Mouse (Mus musculus): ENCODE data around the gene D10Jhu81e.
A peak's percentile ranks its signal among the peaks of the same experiment; 100 is the strongest.
"Not testable (repeated sequence)": the region's sequence is repeated elsewhere in the genome, so short reads cannot be mapped to it uniquely, and the experiment has no call there.

Gene D10Jhu81e

DNA sequence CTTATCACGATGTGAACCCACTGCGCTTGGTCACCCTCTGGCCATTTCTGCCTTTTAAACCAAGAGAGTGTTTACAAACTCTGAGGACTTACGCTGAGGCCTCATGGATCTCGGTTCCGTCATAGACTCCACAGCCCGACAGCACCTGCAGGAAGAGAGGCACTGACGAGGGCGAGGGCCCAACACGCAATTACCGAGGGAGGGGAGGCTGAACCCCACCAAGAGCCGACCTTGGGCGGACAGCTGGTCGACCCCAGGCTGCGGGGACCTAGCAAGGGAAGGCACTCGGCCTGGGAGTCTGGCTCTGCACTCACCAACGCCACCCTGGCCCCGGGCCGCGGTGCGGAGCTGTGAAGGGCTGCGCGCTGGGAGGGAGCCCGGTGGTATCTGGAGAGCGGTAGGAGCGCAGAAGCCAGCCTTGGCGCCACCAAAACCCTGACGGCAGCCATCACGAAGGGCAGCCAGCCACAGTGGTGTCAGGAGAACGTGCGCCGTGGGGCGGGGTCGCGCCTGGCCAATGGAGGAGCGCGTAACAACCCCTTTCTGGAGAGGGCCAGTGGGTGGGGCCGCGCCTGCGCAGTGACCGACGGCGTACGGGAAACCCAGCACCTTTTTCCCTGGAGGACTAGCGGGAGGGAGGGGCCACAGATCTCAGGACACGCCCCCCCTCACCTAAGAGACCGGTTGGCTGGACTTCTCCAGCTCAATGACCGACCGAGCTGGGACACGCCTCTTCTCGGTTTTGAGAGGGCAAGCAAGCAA, at the start of gene D10Jhu81e:
TSS of gene D10Jhu81e (minus strand) at position 502 of the 762 bp plus-strand sequence.
- DNase-seq (ENCODE audit: extremely low read depth, low read depth, low spot score): peak; percentile 68

DNA sequence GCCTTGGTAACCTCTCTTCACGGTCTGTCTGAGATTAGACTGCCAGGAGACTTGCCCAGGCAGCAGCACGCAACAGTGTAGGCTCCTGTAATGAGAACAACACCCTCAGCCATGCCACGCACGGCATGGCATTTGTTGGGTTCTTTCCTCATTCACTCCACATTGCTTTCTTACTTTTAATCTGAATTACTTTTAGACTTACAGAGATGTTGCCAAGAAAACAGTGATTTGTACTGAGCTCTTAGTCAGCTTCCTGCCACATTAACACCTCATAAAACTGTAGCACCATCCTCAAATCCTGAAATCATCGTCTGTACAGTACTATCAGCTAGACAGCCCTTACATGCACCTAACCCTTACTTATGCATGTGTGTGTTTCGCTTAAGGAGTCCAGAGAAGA, 49.0 kb upstream of the D10Jhu81e start:
- no peak for DNase-seq (ENCODE audit: extremely low read depth, low read depth, low spot score)

DNA sequence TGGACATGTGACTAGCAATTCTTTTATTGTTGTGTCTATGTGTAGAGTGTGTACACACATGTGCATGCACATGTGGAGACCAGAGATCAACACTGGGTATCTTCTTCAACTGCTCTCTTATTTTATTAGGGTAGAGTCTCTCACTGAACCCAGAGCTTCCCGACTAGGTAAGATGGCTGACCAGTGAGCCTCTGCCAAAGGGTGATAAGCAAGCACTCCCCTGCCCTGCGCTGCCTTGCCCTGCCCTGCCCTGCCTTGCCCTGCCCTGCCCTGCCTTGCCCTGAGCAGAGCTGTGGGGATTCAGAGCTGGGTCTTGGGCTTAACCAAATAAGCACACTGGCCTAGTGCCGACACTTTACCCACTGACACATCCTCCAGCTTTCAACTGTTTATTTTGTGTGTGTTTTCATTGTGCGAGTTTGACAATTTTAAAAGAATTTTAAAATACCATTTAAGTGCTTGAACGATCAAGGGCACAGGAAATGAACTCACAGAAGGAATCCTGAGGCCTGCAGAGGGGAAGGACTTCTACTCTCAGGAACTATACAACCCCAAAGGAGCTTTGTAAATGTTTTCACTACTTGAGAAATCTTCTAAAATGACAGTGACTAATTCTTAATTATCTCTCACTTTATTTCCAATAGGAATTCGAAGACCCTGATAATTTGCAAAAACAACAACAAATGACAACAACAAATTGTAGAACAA, 46.9 kb upstream of the D10Jhu81e start:
- DNase-seq (ENCODE audit: extremely low read depth, low read depth, low spot score): no peak

DNA sequence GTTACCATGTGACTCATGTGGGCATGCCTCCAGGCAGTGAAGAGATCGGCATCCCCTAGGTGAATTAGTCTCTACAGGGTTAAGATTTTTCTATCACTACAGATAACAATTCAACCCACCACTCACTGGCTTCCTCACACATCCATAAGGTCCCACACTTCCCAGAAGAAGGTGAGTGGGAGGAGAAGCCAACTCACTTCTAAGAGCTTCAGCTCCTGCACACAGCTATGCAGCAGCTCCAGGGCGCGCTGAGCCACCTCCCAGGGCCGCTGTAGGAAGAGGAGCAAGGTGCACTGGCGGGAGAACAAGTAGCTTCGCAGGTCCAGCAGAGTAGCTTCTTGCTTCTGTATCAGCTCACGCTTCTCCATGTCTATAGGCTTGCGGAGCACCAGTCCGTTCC, 44.8 kb upstream of the D10Jhu81e start:
- DNase-seq (ENCODE audit: extremely low read depth, low read depth, low spot score): no peak

DNA sequence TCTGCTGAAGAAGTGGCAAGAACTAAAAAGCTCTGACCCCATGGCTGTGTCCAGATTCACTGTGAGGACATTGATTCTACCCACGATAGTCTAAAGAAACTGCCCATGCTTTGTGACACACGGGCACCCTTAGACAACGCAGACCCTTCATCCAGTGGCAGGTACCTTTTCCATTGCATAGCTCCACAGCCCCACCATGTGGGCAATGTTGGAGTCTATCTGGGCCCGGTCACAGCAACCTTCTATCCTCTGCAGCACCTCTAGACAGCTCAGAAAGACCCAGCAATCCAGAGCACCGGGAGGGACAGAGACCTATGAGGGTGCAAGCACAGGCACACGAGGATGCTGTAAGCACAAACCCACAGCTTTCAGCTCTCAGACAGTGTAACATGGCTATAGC, 41.7 kb upstream of the D10Jhu81e start:
- DNase-seq (ENCODE audit: extremely low read depth, low read depth, low spot score): no peak

DNA sequence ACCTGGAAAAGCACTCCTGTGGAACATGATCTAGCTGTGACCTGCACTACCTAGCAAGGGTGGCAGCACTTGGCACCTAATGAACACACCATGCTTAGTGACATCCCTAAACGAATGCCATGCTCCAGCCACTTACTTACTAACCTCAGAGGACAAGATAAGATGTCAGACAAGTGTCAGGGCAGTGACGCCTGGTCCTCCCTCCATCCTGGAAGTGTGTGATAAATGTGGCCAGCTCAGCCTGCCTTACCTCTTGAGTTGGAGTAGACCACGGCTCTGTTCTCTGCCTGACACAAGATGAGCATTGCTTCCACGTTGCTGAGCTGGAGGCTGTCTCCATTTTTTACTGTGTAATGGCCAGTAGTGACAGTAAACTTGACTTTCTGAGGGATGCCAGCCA, 31.6 kb upstream of the D10Jhu81e start:
- DNase-seq (ENCODE audit: extremely low read depth, low read depth, low spot score): no peak

DNA sequence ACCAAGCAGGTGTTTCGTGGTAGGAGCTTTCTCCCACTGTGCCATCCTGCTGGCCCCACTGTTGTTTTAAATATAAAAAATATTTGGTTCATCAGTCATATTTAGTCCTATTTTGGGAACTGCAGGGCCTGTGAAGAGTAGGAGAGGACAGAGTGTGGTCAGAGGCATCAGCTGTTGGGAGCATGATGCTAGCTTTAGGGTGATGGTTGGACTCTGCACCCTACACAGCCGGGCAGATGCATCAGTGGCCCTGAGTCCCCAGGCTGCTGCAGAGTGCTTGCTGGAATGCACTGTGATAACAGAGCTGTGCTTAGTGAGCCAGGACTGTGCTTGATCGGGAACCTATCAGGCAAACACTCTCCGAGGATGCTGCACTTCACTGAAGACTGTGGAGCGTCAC, 23.4 kb upstream of the D10Jhu81e start:
- no peak for DNase-seq (ENCODE audit: extremely low read depth, low read depth, low spot score)

DNA sequence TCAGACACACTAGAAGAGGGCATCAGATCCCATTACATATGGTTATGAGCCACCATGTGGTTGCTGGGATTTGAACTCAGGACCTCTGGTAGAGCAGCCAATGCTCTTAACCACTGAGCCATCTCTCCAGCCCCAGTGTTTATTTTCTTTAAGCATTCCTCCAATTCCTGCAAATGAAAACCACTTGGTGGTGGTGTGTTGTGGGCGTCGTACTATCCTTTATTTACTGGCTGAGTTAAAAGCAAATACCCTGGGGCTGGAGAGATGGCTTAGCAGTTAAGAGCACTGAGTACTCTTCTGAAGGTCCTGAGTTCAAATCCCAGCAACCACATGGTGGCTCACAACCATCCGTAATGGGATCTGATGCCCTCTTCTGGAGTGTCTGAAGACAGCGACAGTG, 16.5 kb upstream of the D10Jhu81e start:
- DNase-seq (ENCODE audit: extremely low read depth, low read depth, low spot score): not testable (repeated sequence)

DNA sequence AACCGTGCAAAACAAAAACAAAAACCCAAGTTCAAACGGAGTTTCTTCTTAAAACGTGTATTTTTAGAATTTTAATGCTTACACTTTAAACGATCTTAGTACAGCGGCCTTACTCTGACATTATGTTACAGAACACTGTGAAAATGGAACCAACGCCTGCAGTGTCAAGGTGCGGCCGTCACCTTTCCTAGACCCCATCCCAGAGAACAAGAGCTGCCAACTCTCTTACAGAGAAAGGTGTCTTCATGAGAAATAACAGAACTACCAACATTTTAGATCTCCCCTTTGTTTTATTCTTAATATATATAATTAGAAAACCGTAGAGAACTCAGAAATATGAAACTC, 15.8 kb upstream of the D10Jhu81e start:
- no peak for DNase-seq (ENCODE audit: extremely low read depth, low read depth, low spot score)

DNA sequence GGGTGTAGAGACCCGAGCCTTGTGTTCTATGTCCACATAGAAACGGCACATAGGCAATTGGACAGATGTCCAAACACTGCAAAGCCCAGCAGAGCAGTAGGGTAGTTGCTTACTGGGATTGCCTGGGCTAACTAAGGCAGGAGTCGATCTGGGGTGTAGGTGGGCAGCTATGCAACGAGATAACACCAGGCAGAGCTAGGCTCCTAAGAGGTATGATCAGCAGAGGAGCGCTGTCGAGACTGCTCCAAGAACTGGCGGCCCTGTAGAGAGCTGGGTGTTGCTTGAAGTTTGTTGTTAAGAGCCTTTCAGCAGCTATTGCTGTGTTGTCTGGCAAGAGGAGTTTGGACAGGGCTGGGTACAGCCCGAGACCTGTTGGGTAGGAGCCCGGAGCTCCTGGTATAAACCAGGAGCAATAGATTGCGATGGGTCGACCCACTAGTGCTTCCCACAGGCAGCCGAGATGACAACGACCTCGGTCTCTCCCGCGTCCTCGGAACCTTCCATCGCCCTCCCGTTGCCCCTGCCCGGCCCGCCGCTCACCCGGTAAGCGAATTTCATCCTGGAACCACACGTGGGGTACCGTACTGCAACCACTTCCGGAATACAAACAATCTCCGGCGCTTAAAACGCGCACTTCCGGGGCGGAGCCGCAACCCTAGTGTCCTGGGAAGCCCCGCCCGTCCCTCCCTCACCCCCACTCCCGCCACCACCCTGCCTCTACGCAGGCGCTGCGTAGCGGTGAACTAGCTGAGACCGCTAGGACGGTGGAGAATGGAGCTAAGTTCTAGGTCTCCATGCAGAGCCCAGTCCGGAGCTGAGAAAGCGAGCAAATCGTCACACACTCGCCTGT, 15.2 kb upstream of the D10Jhu81e start, which contains the start of gene Pwp2:
TSS of gene Pwp2 (minus strand) at position 619 of the 850 bp plus-strand sequence.
- DNase-seq (ENCODE audit: extremely low read depth, low read depth, low spot score): peak; percentile 28

DNA sequence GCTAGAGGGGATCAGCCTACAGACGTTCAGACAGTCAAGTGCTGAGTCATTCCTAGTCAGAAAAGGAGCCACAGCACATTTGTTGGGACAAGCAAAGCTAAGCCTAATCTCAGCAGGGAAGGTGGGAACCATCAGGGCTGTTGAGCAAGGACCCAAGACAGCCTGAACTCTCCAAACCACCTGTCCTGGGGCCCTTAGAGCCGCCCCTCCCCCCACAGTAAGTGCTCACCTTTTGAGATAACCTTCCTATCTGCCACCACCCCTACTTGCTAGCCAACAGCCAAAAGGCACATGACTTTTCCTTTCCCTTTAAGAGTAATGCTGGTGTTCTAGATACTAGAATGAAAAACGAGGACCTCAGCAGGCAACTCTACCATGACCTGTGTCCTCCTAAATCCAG, 14.0 kb upstream of the D10Jhu81e start:
- DNase-seq (ENCODE audit: extremely low read depth, low read depth, low spot score): no peak

DNA sequence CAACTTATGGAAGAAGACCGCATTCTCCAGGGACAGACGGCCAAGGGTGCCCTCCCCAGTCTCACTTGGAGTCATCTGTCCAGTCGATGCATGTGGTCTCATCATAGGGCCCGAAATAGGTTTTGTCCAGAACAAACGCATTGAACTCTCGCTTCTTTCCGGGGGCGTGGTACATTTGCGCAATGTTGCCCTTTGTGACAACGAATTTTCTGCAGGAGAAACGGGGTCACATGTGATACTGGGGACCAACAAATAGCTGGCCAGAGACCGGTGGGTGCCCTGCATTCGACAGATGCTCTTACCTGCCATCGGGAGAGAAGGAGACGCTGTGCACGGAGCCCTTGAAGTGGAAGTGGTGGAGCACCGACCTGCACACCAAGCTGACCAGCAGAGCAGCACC, 12.7 kb upstream of the D10Jhu81e start:
- no peak for DNase-seq (ENCODE audit: extremely low read depth, low read depth, low spot score)

DNA sequence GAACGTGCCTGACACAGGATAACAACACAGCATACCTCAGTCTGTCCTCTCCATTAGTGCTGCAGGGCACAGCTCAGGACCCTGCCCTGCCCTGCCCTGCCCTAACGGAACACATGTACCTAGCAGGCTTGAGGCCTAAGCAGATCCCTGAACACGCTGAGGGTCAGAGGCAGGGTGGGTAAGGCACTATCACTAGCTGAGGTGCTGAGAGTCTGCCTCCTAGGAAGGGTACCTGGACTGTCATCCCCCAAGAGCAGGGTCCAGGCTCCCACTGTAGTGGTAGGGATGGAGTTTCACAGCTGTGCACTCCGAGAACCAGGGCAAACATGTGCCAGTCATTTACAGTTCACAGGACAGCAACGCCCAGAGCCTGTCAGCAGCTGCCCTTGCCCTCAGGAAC, 4.9 kb upstream of the D10Jhu81e start:
- DNase-seq (ENCODE audit: extremely low read depth, low read depth, low spot score): no peak

DNA sequence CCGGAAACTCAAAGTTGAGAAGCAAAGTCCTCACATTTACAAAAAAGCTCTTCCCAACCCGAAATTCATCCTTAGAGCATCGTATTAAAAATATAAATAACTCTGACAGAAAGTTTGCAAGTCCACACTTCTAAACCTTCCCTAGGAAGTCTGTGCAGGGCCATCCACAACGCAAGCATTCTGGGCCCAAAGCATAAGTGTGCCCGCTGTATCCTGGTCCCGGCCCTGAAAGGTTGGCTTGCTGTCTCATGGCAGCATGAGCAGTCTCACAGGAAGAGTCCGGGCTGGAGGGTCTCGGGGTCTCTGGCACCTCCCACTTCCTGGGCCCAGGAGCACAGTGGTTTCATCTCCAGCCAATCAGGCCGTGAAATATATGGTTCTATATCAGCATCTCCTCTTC, 2.0 kb upstream of the D10Jhu81e start:
- no peak for DNase-seq (ENCODE audit: extremely low read depth, low read depth, low spot score)

DNA sequence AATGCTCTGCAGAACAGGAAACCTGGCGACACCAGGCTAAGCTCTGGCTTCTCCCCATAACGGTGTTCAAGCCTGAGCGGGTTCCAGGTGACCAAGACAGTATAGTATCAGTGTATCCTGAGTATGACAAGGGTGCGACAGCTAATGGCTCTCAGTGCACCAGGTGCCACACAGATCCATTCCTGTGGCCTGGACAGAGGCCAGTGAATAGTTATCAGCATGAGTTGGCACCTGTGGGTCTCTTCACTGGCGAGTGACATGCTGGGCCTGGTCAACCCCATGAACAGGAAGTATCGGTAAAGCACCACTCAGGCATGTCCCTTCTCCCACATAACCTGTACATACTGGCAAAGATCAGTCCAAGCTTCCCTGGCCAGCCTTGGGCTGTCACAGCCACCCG, 1.5 kb upstream of the D10Jhu81e start:
- DNase-seq (ENCODE audit: extremely low read depth, low read depth, low spot score): no peak

DNA sequence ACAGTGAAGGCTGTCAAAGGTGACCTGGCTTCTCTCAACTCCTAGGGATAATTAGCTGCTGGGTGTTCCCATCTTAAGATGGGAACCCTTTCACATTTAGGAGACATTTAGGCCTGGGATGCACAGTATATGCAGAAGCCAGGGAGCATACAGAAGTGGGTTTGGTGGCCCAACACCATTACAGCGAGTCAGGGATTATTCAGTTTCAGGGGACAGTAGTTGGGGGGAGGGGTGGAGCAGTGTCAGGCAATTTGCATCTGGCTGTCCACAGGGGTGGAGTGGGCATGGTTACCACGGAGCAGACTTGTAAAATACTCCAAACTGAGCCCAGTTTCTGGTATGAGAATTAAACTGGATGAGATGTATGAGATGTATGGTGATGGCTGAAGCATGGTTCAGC, 863 bp upstream of the D10Jhu81e start:
- DNase-seq (ENCODE audit: extremely low read depth, low read depth, low spot score): no peak

DNA sequence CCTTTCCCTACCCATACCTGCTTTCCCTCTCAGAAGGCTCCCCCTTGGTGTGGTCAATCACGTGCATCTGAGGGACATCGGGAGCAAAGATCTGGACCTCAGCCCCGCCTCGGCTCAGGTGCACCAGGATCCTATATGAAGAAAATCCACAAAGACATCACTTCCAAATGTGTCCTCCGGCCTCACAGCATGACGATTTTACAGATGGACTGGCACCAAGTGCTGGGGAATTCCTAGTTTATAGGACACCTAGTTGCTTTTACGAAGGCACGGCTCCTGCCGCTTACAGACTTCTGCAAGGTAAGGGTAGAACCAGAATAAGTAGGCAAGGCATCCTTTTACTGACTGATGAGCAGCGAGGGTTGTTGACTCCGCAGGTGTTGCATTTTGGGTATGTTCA, 790 bp downstream of the D10Jhu81e start:
- DNase-seq (ENCODE audit: extremely low read depth, low read depth, low spot score): no peak

DNA sequence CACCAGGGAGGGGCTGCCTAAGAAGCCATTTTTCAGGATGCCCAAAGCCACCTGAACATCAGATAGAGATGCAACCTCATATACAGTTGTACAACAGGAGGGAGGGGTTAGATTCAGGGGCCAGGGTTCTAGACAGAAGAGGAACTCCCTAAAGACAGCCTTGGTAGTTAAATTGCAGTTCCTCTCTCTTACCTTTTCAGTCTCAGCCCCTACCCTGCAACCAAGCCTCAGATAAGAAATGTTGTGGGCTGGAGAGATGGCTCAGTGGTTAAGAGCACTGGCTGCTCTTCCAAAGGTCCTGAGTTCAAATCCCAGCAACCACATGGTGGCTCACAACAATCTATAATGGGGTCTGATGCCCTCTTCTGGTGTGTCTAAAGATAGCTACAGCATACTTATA, 1.8 kb downstream of the D10Jhu81e start:
- no peak for DNase-seq (ENCODE audit: extremely low read depth, low read depth, low spot score)

DNA sequence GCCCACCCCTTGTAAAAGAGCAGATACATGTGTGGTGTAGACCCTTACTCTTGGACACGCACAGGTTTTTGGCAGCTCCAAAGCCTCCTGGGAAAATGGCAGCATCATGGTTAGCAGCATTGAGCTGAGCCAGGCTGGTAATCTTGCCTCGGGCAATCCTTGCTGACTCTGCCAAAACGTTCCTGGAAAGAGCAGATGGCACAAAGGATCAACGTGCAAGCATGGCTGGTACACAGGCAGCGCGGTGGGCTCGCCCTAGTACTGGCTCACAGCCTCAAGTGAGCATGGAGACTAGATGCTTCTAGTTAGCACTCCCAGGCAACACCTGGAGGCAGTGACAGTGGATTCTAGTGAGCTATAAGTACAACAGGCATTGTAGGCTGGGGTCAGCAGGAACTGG, 2.2 kb downstream of the D10Jhu81e start:
- DNase-seq (ENCODE audit: extremely low read depth, low read depth, low spot score): no peak

DNA sequence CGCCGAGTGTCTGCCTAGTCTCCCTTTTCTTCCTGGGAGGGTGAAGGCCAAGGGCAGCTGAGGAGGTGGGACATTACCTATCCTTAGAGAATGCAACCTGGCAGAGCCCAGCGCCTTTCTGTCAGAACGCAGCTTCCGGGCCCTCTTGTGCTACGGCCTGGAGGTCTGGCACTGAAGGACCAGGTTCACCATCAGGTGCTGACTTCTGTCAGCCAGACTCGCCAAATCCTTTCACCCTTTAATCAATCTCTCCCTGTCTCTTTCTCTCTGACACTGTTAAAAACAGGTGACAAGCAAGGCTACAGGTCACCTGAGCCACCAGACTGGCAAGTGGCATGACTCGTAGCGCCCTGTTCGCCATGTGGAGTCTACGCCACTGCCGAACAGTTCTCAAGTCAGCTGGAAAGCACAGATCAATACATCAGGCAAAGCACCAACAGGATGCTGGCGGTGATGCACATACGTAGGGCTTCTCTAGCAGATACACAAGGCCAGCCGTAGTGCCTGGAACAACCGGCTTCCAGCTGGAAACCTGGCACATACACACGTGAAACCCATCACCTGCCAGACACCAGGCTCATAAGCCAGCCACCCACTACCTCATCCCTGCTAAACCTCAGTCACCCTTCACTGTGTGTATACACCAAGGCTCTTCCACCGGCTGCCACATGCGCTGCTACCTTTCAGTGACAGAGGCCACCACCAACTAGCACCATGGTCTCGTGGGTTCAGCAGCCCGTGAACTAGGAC, 4.2 kb downstream of the D10Jhu81e start:
- no peak for DNase-seq (ENCODE audit: extremely low read depth, low read depth, low spot score)

DNA sequence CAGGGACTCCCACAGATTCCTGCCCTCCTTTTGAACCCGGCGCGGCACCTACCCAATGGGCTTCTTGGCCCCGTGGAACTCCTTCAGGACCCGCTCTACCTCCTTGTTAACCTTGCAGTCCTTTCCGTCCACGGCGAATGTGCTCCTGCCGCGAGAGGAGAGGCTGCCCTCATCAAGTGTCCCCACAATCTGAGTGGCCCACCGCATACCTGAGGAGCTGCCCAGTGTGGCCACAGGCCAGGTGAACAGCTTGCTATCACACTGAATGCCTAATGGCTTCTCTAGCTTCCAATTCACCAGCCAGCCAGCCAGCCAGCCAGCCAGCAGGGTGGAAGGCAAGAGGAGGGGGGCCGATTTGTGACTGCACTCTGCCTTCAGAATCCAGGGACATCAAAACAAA, 4.8 kb downstream of the D10Jhu81e start:
- no peak for DNase-seq (ENCODE audit: extremely low read depth, low read depth, low spot score)

Measured in fat pad, adult 2 months (tissue).